Mouse (Mus musculus): Measurements from ENCODE around the gene Arhgap27. TPM values are rescaled to one million over a fixed set of nuclear protein-coding genes. Genes with fewer than 3 reads are reported as not detected.

Gene Arhgap27
- polyA plus RNA-seq, 1 experiment from 2014 or later, result 3.9 TPM

DNA sequence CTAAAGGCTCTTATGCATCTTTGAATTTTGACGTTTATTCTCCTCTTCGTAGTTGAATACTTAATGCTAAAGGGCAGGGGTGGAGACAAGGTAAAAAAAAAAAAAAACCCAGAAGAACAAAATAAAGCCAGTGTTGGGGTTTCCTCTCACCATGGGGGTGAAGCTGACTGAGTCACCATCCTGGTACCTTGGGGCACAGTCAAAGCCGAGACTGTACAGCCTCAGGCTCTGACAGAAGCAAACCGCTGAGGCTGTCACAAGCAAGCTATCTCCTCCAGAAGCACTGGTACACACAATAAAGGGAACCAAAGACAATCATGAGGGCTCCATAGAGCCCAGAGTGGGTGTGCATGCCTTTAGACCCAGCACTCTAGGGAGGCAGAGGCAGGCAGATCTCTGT lies 9.1 kb upstream of the Arhgap27 start:
- no peaks in the 10 kb centered on the region for H3K9me3 ChIP-seq (ENCODE audit: control insufficient read depth, low read length)
- no peaks in the 10 kb centered on the region for H3K27me3 ChIP-seq (ENCODE audit: control insufficient read depth, insufficient read depth, low read length)
- no peak overlapping the region for H3K4me2 ChIP-seq (ENCODE audit: low read depth, low read length)
- H3K36me3 ChIP-seq (ENCODE audit: control insufficient read depth, insufficient read depth, low read length), result peaks cover 32% of the 10 kb centered on the region
- H3K4me1 ChIP-seq (ENCODE audit: control insufficient read depth, insufficient read depth, low read length), result no peaks in the 10 kb centered on the region
- no peak overlapping the region for H3K9ac ChIP-seq (replicated peaks; ENCODE audit: low read depth, low read length)
- ATAC-seq (ENCODE audit: low read depth), result no peak
- WGBS, result 86% methylated on average over 4 of the region's 4 CpGs
- no peak overlapping the region for H3K27ac ChIP-seq (ENCODE audit: low read depth, low read length)
- no peak overlapping the region for H3K4me3 ChIP-seq (ENCODE audit: low read depth, low read length)

DNA sequence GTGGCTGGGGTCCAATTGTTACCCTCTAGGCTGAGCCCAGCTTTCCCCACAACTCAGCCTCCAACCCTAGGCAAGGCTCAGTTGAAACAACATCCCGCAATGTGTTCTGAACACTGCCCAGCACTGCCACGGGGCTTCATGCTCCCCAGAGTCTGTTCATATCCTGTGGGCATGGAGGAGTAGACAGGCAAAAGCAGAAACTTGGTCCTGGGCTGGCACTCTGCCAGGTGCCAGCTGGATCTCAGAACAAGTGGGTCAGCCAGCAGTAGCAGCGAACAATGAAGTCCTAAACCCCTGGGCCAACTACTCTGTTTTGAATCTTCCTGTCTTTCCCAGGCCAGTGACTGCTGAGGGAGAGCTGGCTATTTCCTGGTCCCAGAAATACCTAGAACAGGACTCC lies 8.6 kb upstream of the Arhgap27 start:
- Histone ChIP-seq H3K4me1 (ENCODE audit: control insufficient read depth, insufficient read depth, low read length) (no peaks in the 10 kb centered on the region), H3K27ac (ENCODE audit: low read depth, low read length) (no peak overlapping the region), H3K4me2 (ENCODE audit: low read depth, low read length) (no peak overlapping the region), H3K4me3 (ENCODE audit: low read depth, low read length) (no peak overlapping the region), H3K9ac (replicated peaks; ENCODE audit: low read depth, low read length) (no peak overlapping the region), H3K9me3 (ENCODE audit: control insufficient read depth, low read length) (no peaks in the 10 kb centered on the region), H3K36me3 (ENCODE audit: control insufficient read depth, insufficient read depth, low read length) (peaks cover 36% of the 10 kb centered on the region), H3K27me3 (ENCODE audit: control insufficient read depth, insufficient read depth, low read length) (no peaks in the 10 kb centered on the region)
- ATAC-seq (ENCODE audit: low read depth), result no peak
- WGBS, result 51% methylated on average over 3 of the region's 3 CpGs

DNA sequence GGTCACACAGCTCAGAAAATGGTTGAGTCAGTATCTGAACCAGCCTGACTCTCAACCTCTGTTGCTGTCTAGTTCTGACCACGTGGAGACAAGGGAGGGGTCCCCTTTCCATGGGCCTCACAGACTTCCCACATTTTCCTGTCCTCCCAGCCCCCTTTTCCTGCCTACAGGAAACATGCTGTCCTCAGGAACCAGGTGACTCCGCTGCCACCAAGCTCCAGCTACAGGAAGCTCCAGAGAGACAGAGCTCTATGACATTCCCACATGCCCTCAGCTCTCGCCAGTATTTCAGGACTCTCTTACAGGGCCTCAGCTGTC lies 7.7 kb upstream of the Arhgap27 start:
- H3K9me3 ChIP-seq (ENCODE audit: control insufficient read depth, low read length), result no peaks in the 10 kb centered on the region
- H3K4me2 ChIP-seq (ENCODE audit: low read depth, low read length), result no peak overlapping the region
- 84% methylated on average over 3 of the region's 3 CpGs for WGBS
- H3K4me3 ChIP-seq (ENCODE audit: low read depth, low read length), result no peak overlapping the region
- H3K27ac ChIP-seq (ENCODE audit: low read depth, low read length), result no peak overlapping the region
- no peaks in the 10 kb centered on the region for H3K27me3 ChIP-seq (ENCODE audit: control insufficient read depth, insufficient read depth, low read length)
- no peaks in the 10 kb centered on the region for H3K4me1 ChIP-seq (ENCODE audit: control insufficient read depth, insufficient read depth, low read length)
- H3K36me3 ChIP-seq (ENCODE audit: control insufficient read depth, insufficient read depth, low read length), result peaks cover 27% of the 10 kb centered on the region
- H3K9ac ChIP-seq (replicated peaks; ENCODE audit: low read depth, low read length), result no peak overlapping the region
- ATAC-seq (ENCODE audit: low read depth), result no peak

DNA sequence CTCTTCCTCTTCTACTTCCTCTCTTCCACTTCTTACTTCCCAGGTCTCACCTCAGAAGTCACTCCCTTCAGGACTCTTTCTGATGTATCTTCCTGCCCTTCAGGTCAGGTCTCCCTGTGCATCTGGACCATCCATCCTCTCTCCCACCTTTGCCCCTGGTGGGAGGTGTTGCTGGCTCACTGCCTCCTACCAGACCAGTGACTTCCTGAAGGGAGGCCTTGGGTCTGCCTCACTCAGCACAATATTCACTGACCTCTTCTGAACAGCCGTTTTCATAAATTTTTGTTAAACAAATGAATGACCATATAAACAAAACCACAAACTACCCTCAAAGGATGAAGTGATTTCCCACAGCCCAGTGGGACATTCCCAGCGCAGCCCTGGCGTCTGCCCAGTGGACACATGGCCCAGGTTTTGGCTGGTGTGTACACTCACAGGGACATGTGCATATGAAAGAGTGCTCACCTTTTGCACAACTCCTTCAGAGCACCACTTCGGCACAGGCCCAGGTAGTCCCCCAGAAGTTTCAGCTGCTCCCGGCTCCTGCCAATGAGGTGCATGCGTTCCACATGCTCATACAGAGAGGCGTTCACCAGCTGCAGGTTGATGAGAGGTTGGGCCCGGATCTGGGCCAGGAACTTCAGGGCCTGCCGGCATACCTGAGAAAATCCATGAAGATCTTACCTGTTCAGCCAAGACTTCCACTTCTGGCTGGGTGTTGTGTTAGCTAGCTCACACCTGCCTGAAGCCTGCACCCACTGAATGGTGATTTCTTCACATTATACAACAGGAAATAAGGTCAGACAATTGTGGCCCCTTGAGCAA lies 7.1 kb upstream of the Arhgap27 start:
- H3K36me3 ChIP-seq (ENCODE audit: control insufficient read depth, insufficient read depth, low read length), result peaks cover 25% of the 10 kb centered on the region
- H3K9me3 ChIP-seq (ENCODE audit: control insufficient read depth, low read length), result no peaks in the 10 kb centered on the region
- no peak overlapping the region for H3K9ac ChIP-seq (replicated peaks; ENCODE audit: low read depth, low read length)
- ATAC-seq (ENCODE audit: low read depth), result no peak
- no peaks in the 10 kb centered on the region for H3K4me1 ChIP-seq (ENCODE audit: control insufficient read depth, insufficient read depth, low read length)
- no peak overlapping the region for H3K4me3 ChIP-seq (ENCODE audit: low read depth, low read length)
- H3K27ac ChIP-seq (ENCODE audit: low read depth, low read length), result no peak overlapping the region
- no peak overlapping the region for H3K4me2 ChIP-seq (ENCODE audit: low read depth, low read length)
- 94% methylated on average over 9 of the region's 9 CpGs for WGBS
- no peaks in the 10 kb centered on the region for H3K27me3 ChIP-seq (ENCODE audit: control insufficient read depth, insufficient read depth, low read length)

DNA sequence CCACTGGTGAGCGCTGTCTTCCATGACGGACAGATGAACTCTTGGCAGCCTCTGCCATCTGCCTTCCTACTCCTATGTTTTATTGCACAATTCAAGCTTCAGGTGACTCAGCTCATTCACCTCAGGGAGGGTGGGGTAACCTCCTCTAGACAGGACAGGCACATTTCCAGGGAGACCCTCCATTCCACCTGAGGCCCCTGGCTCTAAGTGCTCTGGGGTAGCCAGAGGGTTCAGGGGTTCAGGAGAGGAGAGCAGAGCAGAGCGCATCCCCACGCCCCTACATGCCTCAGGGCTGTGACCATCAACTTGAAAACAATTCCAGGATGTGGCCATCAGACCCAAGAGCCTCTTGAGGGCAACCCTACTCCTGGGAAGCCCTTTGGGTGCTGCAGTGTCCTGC lies 2.0 kb upstream of the Arhgap27 start:
- Histone ChIP-seq H3K4me2 (ENCODE audit: low read depth, low read length) (no peak overlapping the region), H3K4me3 (ENCODE audit: low read depth, low read length) (no peak overlapping the region), H3K27me3 (ENCODE audit: control insufficient read depth, insufficient read depth, low read length) (peaks cover 34% of the 10 kb centered on the region), H3K9me3 (ENCODE audit: control insufficient read depth, low read length) (no peaks in the 10 kb centered on the region), H3K27ac (ENCODE audit: low read depth, low read length) (no peak overlapping the region), H3K4me1 (ENCODE audit: control insufficient read depth, insufficient read depth, low read length) (peaks cover 12% of the 10 kb centered on the region), H3K36me3 (ENCODE audit: control insufficient read depth, insufficient read depth, low read length) (peaks cover 15% of the 10 kb centered on the region; the same call in 1 of the 2 replicates), H3K9ac (replicated peaks; ENCODE audit: low read depth, low read length) (no peak overlapping the region)
- WGBS, result 90% methylated on average over 4 of the region's 4 CpGs
- no peak for ATAC-seq (ENCODE audit: low read depth)

DNA sequence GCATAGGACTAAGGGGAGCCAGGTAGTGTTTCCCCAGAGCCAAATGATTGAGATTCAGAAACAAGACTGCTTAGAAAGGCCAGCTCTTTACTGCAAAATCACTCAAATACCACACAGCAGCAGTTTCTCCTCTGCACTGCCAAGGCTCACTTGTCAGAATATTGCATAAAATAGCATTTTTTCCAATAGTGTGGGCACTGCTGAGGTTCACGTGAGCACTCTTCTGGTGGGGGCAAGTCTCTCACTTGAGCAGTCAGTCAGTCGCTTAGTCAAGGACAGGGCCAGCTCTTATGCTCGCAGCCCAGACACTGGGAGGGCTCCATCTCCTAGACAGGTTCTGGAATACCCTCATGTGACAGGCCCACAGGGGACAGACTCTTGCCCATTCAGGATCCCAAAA lies 1.5 kb upstream of the Arhgap27 start:
- H3K27me3 ChIP-seq (ENCODE audit: control insufficient read depth, insufficient read depth, low read length), result peaks cover 38% of the 10 kb centered on the region
- no peak overlapping the region for H3K9ac ChIP-seq (replicated peaks; ENCODE audit: low read depth, low read length)
- no peak for ATAC-seq (ENCODE audit: low read depth)
- no peak overlapping the region for H3K27ac ChIP-seq (ENCODE audit: low read depth, low read length)
- H3K36me3 ChIP-seq (ENCODE audit: control insufficient read depth, insufficient read depth, low read length), result peaks cover 12% of the 10 kb centered on the region; the same call in 1 of the 2 replicates
- no peak overlapping the region for H3K4me3 ChIP-seq (ENCODE audit: low read depth, low read length)
- WGBS, result 82% methylated on average over 3 of the region's 3 CpGs
- no peaks in the 10 kb centered on the region for H3K9me3 ChIP-seq (ENCODE audit: control insufficient read depth, low read length)
- H3K4me1 ChIP-seq (ENCODE audit: control insufficient read depth, insufficient read depth, low read length), result peaks cover 12% of the 10 kb centered on the region
- no peak overlapping the region for H3K4me2 ChIP-seq (ENCODE audit: low read depth, low read length)

DNA sequence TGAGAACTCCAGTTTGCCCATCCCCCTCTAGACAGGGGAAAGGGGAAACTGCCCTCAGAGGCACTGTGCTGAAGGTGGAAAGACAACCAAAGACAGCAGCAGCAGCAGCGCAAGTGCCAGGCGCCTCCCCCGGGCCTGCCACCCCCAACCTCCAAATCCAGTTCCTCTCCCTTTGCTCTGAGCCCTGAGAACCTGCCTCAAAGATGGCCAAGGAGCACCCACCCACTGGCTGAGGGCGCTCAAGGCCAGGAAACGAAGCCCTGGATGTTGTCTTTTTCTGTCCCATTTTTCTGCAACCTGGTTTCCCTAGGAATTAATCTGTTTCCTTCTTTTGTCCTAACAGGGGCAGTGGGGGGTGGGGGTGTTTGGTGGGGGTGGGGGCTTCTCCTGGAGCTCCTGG lies 843 bp upstream of the Arhgap27 start:
- 45% methylated on average over 5 of the region's 5 CpGs for WGBS
- no peak overlapping the region for H3K27ac ChIP-seq (ENCODE audit: low read depth, low read length)
- no peak overlapping the region for H3K4me2 ChIP-seq (ENCODE audit: low read depth, low read length)
- peaks cover 42% of the 10 kb centered on the region for H3K27me3 ChIP-seq (ENCODE audit: control insufficient read depth, insufficient read depth, low read length)
- H3K9me3 ChIP-seq (ENCODE audit: control insufficient read depth, low read length), result no peaks in the 10 kb centered on the region
- H3K4me1 ChIP-seq (ENCODE audit: control insufficient read depth, insufficient read depth, low read length), result peaks cover 12% of the 10 kb centered on the region
- H3K36me3 ChIP-seq (ENCODE audit: control insufficient read depth, insufficient read depth, low read length), result peaks cover 10% of the 10 kb centered on the region; the same call in 1 of the 2 replicates
- ATAC-seq (ENCODE audit: low read depth), result no peak
- no peak overlapping the region for H3K9ac ChIP-seq (replicated peaks; ENCODE audit: low read depth, low read length)
- H3K4me3 ChIP-seq (ENCODE audit: low read depth, low read length), result no peak overlapping the region

DNA sequence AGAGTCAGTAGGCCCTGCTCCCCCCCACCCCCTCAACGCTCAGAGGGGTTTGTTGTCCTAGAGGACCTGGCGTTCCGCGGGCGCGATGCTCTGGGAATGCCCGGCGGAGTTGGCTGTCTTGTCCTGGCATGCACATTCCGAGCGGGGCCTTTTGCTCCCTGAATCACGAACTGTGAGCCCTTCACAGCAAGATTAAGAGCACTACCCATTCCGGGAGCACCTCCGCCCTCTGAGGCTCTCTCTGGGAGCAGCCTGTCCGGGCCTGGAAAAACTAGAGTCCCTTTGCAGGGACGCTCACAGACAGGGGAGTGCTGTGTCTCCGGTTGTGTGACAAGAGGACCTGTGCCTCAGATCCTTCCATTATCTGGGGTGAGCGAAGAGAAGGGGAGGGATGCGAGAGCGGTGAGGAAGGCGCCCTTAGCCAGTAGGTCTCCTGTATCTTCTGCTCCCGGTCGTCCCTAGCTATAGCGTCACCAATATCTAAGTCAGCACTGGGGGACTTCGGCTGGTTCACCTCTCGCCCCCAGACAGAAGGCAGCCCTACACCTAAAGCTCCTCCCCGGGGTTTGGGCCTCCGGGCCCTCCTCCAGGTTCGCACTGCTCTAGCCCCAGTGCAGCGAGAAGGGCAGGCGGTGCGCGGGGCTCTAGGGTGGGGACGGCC lies 841 bp downstream of the Arhgap27 start:
- H3K9ac ChIP-seq (replicated peaks; ENCODE audit: low read depth, low read length), result peak overlapping the region; percentile 37
- H3K4me3 ChIP-seq (ENCODE audit: low read depth, low read length), result peak overlapping the region; percentile 26
- H3K4me1 ChIP-seq (ENCODE audit: control insufficient read depth, insufficient read depth, low read length), result peaks cover 12% of the 10 kb centered on the region
- peaks cover 6% of the 10 kb centered on the region; the same call in 1 of the 2 replicates for H3K36me3 ChIP-seq (ENCODE audit: control insufficient read depth, insufficient read depth, low read length)
- WGBS, result under 1% methylated on average over 33 of the region's 33 CpGs
- H3K4me2 ChIP-seq (ENCODE audit: low read depth, low read length), result peak overlapping the region; percentile 46
- no peaks in the 10 kb centered on the region for H3K9me3 ChIP-seq (ENCODE audit: control insufficient read depth, low read length)
- no peak overlapping the region for H3K27ac ChIP-seq (ENCODE audit: low read depth, low read length)
- ATAC-seq (ENCODE audit: low read depth), result no peak
- H3K27me3 ChIP-seq (ENCODE audit: control insufficient read depth, insufficient read depth, low read length), result peaks cover 47% of the 10 kb centered on the region

DNA sequence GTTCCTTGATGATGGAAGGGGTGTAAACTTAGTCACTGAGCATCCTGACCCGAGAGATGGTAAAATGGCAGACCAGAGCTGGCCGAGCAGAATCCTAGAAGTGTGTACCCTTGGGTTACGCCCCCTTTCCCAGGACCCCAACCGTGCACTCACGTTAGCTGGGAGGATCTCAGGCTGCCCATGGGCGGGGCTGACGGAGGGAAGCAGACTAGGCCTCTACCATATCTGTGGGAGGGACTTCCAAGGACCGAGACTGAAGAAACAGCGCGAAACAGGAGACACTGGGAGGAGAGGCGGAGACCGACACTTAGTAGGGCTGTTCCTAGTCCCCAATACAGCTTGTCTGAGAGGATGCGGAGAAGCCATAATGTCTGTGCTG lies 1.4 kb downstream of the Arhgap27 start:
- Histone ChIP-seq H3K27ac (ENCODE audit: low read depth, low read length) (no peak overlapping the region), H3K4me3 (ENCODE audit: low read depth, low read length) (peak overlapping the region; percentile 26; the same call in 1 of the 2 replicates), H3K9me3 (ENCODE audit: control insufficient read depth, low read length) (no peaks in the 10 kb centered on the region), H3K4me1 (ENCODE audit: control insufficient read depth, insufficient read depth, low read length) (peaks cover 12% of the 10 kb centered on the region), H3K36me3 (ENCODE audit: control insufficient read depth, insufficient read depth, low read length) (no peaks in the 10 kb centered on the region), H3K27me3 (ENCODE audit: control insufficient read depth, insufficient read depth, low read length) (peaks cover 47% of the 10 kb centered on the region), H3K9ac (replicated peaks; ENCODE audit: low read depth, low read length) (no peak overlapping the region; the same call in 1 of the 2 replicates), H3K4me2 (ENCODE audit: low read depth, low read length) (peak overlapping the region; percentile 46; the same call in 1 of the 2 replicates)
- WGBS, result 1% methylated on average over 13 of the region's 13 CpGs
- ATAC-seq (ENCODE audit: low read depth), result no peak

Measured in neural tube, embryonic 14.5 days (tissue).